ENCODE assay signal across 18 mouse cellular contexts in the genomic region with DNA sequence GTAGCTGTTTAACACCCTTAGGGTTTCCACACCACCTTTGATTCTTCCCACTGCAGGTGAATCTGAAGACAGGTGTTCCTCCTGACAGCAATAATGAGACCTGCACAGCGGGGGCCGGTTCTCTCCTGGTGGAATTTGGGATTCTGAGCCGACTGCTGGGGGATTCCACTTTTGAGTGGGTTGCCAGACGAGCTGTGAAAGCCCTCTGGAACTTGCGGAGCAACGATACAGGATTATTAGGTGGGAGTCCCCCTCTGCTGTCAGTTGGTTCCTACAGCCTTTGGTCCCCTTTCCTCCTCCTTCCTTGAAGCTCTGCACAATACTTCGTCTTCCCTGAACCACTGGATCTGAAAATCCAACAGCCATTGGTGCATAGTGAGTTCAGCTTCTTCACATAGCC. TPM values are rescaled to one million over a fixed set of nuclear protein-coding genes. Genes with fewer than 3 reads are reported as not detected.
DNase-seq lines count a peak whose midpoint lies in the region; TF ChIP-seq lines count a peak whose summit lies in the region.
"Had no signal": no experiment of that assay in that cellular context is flagged by ENCODE, and none has a peak within 500 bp of the region (broad histone marks: within the 10 kb centered on the region; RNA-seq: fewer than 3 reads in every experiment).

No protein-coding gene starts in this region.

- H3K4me2 ChIP-seq in CH12.LX (ENCODE audit: insufficient read depth, low read depth, poor library complexity, severe bottlenecking), result no peak overlapping the region
- H3K4me2 ChIP-seq: embryonic facial prominence, embryonic 12.5 days; forebrain, embryonic 13.5 days; forebrain, embryonic 15.5 days had no signal

- H3K9me3 ChIP-seq in heart, embryonic 10.5 days, result no peaks in the 10 kb centered on the region
- H3K9me3 ChIP-seq in CH12.LX (replicated peaks; ENCODE audit: low read length), result no peaks in the 10 kb centered on the region
- H3K9me3 ChIP-seq: embryonic facial prominence, embryonic 10.5 days; embryonic facial prominence, embryonic 12.5 days; forebrain, embryonic 13.5 days; forebrain, embryonic 15.5 days had no signal

- no peak for TF ChIP-seq POLR2A in CH12.LX (IDR thresholded peaks at IDR 0.05; ENCODE audit: low read depth, low read length)

- H3K27ac ChIP-seq in heart, embryonic 10.5 days, result no peak overlapping the region
- 0 out of 2 replicates have a peak overlapping the region, but pooled peaks have one; percentile 32 for H3K27ac ChIP-seq in CH12.LX (ENCODE audit: insufficient read depth, low read depth)
- H3K27ac ChIP-seq in brown adipose tissue, adult 24 weeks (replicated peaks; ENCODE audit: low read depth, low read length), result peak overlapping the region; percentile 55
- H3K27ac ChIP-seq in layer of hippocampus, adult 2 months, result no peak overlapping the region
- H3K27ac ChIP-seq: embryonic facial prominence, embryonic 10.5 days; embryonic facial prominence, embryonic 12.5 days; forebrain, embryonic 13.5 days; forebrain, embryonic 15.5 days had no signal

- DNase-seq in heart, embryonic 10.5 days (ENCODE audit: low spot score), result peak; percentile 69
- DNase-seq in heart, adult 8-10 months (ENCODE audit: low spot score), result no peak
- DNase-seq in CH12.LX (ENCODE audit: extremely low read depth), result no peak
- no peak for DNase-seq in layer of hippocampus, adult 2 months (ENCODE audit: low spot score in 2 of 2)
- no peak for DNase-seq in spleen, postnatal 14 days (ENCODE audit: low spot score in 2 of 2)
- DNase-seq: adrenal gland, postnatal 10 days; adrenal gland, postnatal 25 days; cerebellum, adult 11-12 months; cerebellum, adult 2 months; cerebellum, adult 9-10 months; cerebellum, postnatal 10 days; cerebellum, postnatal 25 days; forebrain, postnatal 0 days had no signal

- no peak overlapping the region for H3K9ac ChIP-seq in CH12.LX (ENCODE audit: insufficient read depth, low read depth)
- H3K9ac ChIP-seq: embryonic facial prominence, embryonic 12.5 days; forebrain, embryonic 13.5 days; forebrain, embryonic 15.5 days; forebrain, postnatal 0 days had no signal

- H3K4me1 ChIP-seq in heart, embryonic 10.5 days, result no peaks in the 10 kb centered on the region
- H3K4me1 ChIP-seq in CH12.LX (ENCODE audit: control insufficient read depth in 1 of 2, insufficient read depth in 2 of 2), result peaks cover 9 to 45% of the 10 kb centered on the region in 2 experiments
- peaks cover 15% of the 10 kb centered on the region; the same call in 1 of the 2 replicates for H3K4me1 ChIP-seq in brown adipose tissue, adult 24 weeks (ENCODE audit: control insufficient read depth, insufficient read depth, insufficient read length, low read length)
- H3K4me1 ChIP-seq: embryonic facial prominence, embryonic 10.5 days; embryonic facial prominence, embryonic 12.5 days; forebrain, embryonic 13.5 days; forebrain, embryonic 15.5 days had no signal

- 94% methylated on average over 7 of the region's 7 CpGs for WGBS in heart, embryonic 10.5 days

- H3K79me2 ChIP-seq in CH12.LX (replicated peaks; ENCODE audit: control insufficient read depth, extremely low read depth, insufficient read depth, poor library complexity, severe bottlenecking), result peaks cover 25% of the 10 kb centered on the region

- no peak overlapping the region for H3K4me3 ChIP-seq in heart, embryonic 10.5 days
- no peak overlapping the region for H3K4me3 ChIP-seq in CH12.LX (replicated peaks in 1 of 3; ENCODE audit: low read depth in 2 of 3, low read length in 2 of 3, poor library complexity in 1 of 3)
- H3K4me3 ChIP-seq in brown adipose tissue, adult 24 weeks (ENCODE audit: insufficient read depth, low read depth, low read length), result no peak overlapping the region
- no peak overlapping the region for H3K4me3 ChIP-seq in layer of hippocampus, adult 2 months
- H3K4me3 ChIP-seq: embryonic facial prominence, embryonic 10.5 days; embryonic facial prominence, embryonic 12.5 days; forebrain, embryonic 13.5 days; forebrain, embryonic 15.5 days had no signal

- no peak for TF ChIP-seq CTCF in CH12.LX (conservative IDR thresholded peaks at IDR 0.05 in 1 of 2, IDR thresholded peaks at IDR 0.05 in 1 of 2; ENCODE audit: low read depth in 2 of 2, low read length in 2 of 2)
- no peak for TF ChIP-seq CTCF in layer of hippocampus, adult 2 months (conservative IDR thresholded peaks at IDR 0.05)

- dilution Hi-C loops in CH12.LX (cut with MboI; ENCODE audit: extremely low pct_ligation_motif_present, extremely low pct_unique_long_range_greater_than_20kb, low sequenced_read_pairs), result no loop called here

- H3K36me3 ChIP-seq in heart, embryonic 10.5 days, result peaks cover 57% of the 10 kb centered on the region
- H3K36me3 ChIP-seq in CH12.LX (replicated peaks in 1 of 2; ENCODE audit: control insufficient read depth in 1 of 2, insufficient read depth in 1 of 2, low read length in 1 of 2), result peaks cover 75 to 88% of the 10 kb centered on the region in 2 experiments

- TF ChIP-seq EP300 in CH12.LX (IDR thresholded peaks at IDR 0.05; ENCODE audit: low read length), result no peak

- in situ Hi-C loops in CH12.LX (cut with MboI; ENCODE audit: low pct_ligation_motif_present, low pct_unique_long_range_greater_than_20kb, low sequenced_read_pairs), result no loop called here

- H3K27me3 ChIP-seq in heart, embryonic 10.5 days (ENCODE audit: insufficient read depth, poor library complexity, severe bottlenecking), result no peaks in the 10 kb centered on the region
- no peaks in the 10 kb centered on the region for H3K27me3 ChIP-seq in CH12.LX (replicated peaks)
- H3K27me3 ChIP-seq: embryonic facial prominence, embryonic 12.5 days; forebrain, embryonic 13.5 days; forebrain, embryonic 15.5 days had no signal

- no peak for TF ChIP-seq RAD21 in CH12.LX (IDR thresholded peaks at IDR 0.05; ENCODE audit: low read depth, low read length)

TF ChIP-seq in CH12.LX, 34 proteins besides CTCF, POLR2A, EP300 and RAD21:
- TF ChIP-seq JUND (conservative IDR thresholded peaks at IDR 0.05; ENCODE audit: low read depth, low read length) (no peak), CHD2 (IDR thresholded peaks at IDR 0.05; ENCODE audit: low read length) (no peak), BHLHE40 (IDR thresholded peaks at IDR 0.05; ENCODE audit: low read depth, low read length) (no peak), ETS1 (conservative IDR thresholded peaks at IDR 0.05; ENCODE audit: low read depth, low read length) (no peak)

RNA-seq across cellular contexts. Expression of gene Edem1, which starts 16.3 kb away (rescaled TPM):
- polyA plus RNA-seq in heart, embryonic 10.5 days (2016; fragmentation: Nextera tagmentation; extraction: Ambion mirVana), result 16.1 and 21.9 TPM in 2 replicates
- 10 to 100 TPM in 2 of 4 experiments, 1 to 10 TPM in 2; 6.2 to 12.5 (median 9.0) TPM for total RNA-seq in heart, adult 8-10 months (2022)
- 70.9 and 100 TPM in 2 replicates for total RNA-seq in CH12.LX (2012; rRNA removed)
- 186 and 216 TPM in 2 replicates for total RNA-seq in CH12.LX (2014; rRNA removed)
- 157 and 163 TPM in 2 replicates for polyA plus RNA-seq in CH12.LX (2012; ENCODE audit: insufficient read length, low read depth)
- 25.6 and 41.9 TPM in 2 replicates for polyA plus RNA-seq in brown adipose tissue, adult 24 weeks (2012; ENCODE audit: insufficient read depth, insufficient read length, missing spikeins)
- total RNA-seq in layer of hippocampus, adult 2 months (2021), result 10 to 100 TPM; 13.3 to 17.2 TPM

Comparison
In these comparisons a context has a peak if more than half of its experiments do, and no peak if none do; other contexts are left out.
1. H3K27ac ChIP-seq: peak in CH12.LX (single experiment) and brown adipose tissue, adult 24 weeks (single experiment); none in heart, embryonic 10.5 days (single experiment) and layer of hippocampus, adult 2 months (single experiment).